Mouse (Mus musculus) right cerebral cortex, adult 18-20 months (tissue): ENCODE measurements around the gene Nfe2l3.

ENCODE experiments used
- DNase-seq: peaks from one replicate; pipeline ENCODE4 v3.0.0; 2022; ENCODE audit warnings: mixed read lengths

Nfe2l3 gene

GRCm38 (mm10) chr6:51486731-51487130 lies 54.3 kb downstream of the Nfe2l3 start:
- no peak for DNase-seq

- DNase-seq = no peak
These were observed 57.3 kb downstream of the Nfe2l3 start for GRCm38 (mm10) chr6:51489787-51490186.

GRCm38 (mm10) chr6:51497321-51498111 lies 65.0 kb downstream of the Nfe2l3 start:
- no peak for DNase-seq

- no peak for DNase-seq
These were observed 73.2 kb downstream of the Nfe2l3 start for GRCm38 (mm10) chr6:51505671-51506070.

GRCm38 (mm10) chr6:51507556-51507955 lies 75.1 kb downstream of the Nfe2l3 start:
- no peak for DNase-seq
